Mouse (Mus musculus) heart, embryonic 15.5 days (tissue): ENCODE data around the gene Gk5. TPM values are rescaled to one million over a fixed set of nuclear protein-coding genes. Genes with fewer than 3 reads are reported as not detected.
"Not testable (repeated sequence)": the region's sequence is repeated elsewhere in the genome, so short reads cannot be mapped to it uniquely, and the experiment has no call there.

ENCODE experiments used
- ATAC-seq: fragments of 200-750 bp; cut with Nextera tagmentation; replicated peaks from 2 replicates; pipeline ENCODE4 v1.8.0; 2017; ENCODE audit warnings: low read depth, moderate TSS enrichment; ENCODE audit not compliant: insufficient number of reproducible peaks, insufficient read depth, low FRiP score
- H3K27ac ChIP-seq: fragments of 300-500 bp; sonication (generic); 2 replicates; pipeline ENCODE4 v1.5.1; 2015; ENCODE audit warnings: mild to moderate bottlenecking, inconsistent platforms
- H3K27me3 ChIP-seq: fragments of 300-500 bp; sonication (generic); 2 replicates; pipeline ENCODE4 v1.6.1; 2015; ENCODE audit warnings: inconsistent platforms
- H3K36me3 ChIP-seq: fragments of 300-500 bp; sonication (generic); 2 replicates; pipeline ENCODE4 v1.6.1; 2015; ENCODE audit warnings: mild to moderate bottlenecking, inconsistent platforms
- H3K4me1 ChIP-seq: fragments of 300-500 bp; sonication (generic); replicated peaks from 2 replicates; pipeline ENCODE4 v1.6.1; 2015; ENCODE audit warnings: inconsistent platforms
- H3K4me2 ChIP-seq: fragments of 300-500 bp; sonication (generic); 2 replicates; pipeline ENCODE4 v1.6.1; 2015; ENCODE audit warnings: inconsistent platforms, mild to moderate bottlenecking, moderate library complexity
- H3K4me3 ChIP-seq: fragments of 300-500 bp; sonication (generic); 2 replicates; pipeline ENCODE4 v1.5.1; 2015; ENCODE audit warnings: mild to moderate bottlenecking, inconsistent platforms
- H3K9ac ChIP-seq: fragments of 300-500 bp; sonication (generic); 2 replicates; pipeline ENCODE4 v1.6.1; 2015; ENCODE audit warnings: mild to moderate bottlenecking, inconsistent platforms
- H3K9me3 ChIP-seq: fragments of 300-500 bp; sonication (generic); replicated peaks from 2 replicates; pipeline ENCODE4 v1.6.1; 2016; ENCODE audit warnings: inconsistent platforms
- WGBS: fragments of 180-500 bp; shearing (Covaris S2); methylation state at CpG from one replicate; pipeline ENCODE4 v1.1.7; 2015; ENCODE audit warnings: mixed read lengths; 5-methylcytosine and 5-hydroxymethylcytosine counted together
- polyA plus RNA-seq: library from polyadenylated mRNA; unstranded; fragments of >200 nt; fragmentation: Nextera tagmentation; extraction: Ambion mirVana; gene quantifications from 2 replicates; pipeline ENCODE4 v1.2.1, GENCODE M21; 2015

The Gk5 gene
- polyA plus RNA-seq, 1 experiment from 2014 or later: 2.3 TPM

GRCm38 (mm10) chr9:96144883-96145282 is 25.7 kb downstream of the Gk5 start:
- H3K9ac ChIP-seq: no peak overlapping the region
- no peak overlapping the region for H3K4me3 ChIP-seq
- no peak overlapping the region for H3K4me2 ChIP-seq
- no peaks in the 10 kb centered on the region for H3K4me1 ChIP-seq
- H3K27ac ChIP-seq: no peak overlapping the region
- H3K36me3 ChIP-seq: peaks cover 4% of the 10 kb centered on the region; the same call in 1 of the 2 replicates
- H3K27me3 ChIP-seq: no peaks in the 10 kb centered on the region
- H3K9me3 ChIP-seq: no peaks in the 10 kb centered on the region
- no peak for ATAC-seq

DNA sequence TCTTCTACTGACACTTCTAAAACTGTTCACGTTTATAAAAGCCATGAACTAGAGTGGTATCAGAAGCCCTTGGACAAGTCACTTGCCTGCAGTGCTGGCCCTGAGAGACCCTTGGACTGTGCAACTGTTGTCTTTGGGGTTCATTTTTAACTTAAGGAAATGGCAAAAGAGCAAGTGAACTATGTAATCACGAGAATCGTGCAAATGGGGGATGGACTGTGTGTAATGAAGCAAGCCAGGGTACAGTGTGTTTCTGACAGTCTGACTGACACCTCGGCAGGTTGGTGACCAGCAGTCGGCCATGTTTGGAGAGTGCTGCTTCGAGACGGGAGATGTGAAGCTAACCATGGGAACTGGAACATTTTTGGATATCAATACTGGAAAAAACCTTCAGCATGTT is 33.6 kb downstream of the Gk5 start:
- Histone ChIP-seq H3K4me3 (no peak overlapping the region), H3K4me2 (no peak overlapping the region), H3K36me3 (peaks cover 5% of the 10 kb centered on the region; the same call in 1 of the 2 replicates), H3K4me1 (no peaks in the 10 kb centered on the region), H3K9me3 (no peaks in the 10 kb centered on the region), H3K9ac (no peak overlapping the region), H3K27me3 (no peaks in the 10 kb centered on the region), H3K27ac (no peak overlapping the region)
- 87% methylated on average over 7 of the region's 7 CpGs for WGBS
- no peak for ATAC-seq

DNA sequence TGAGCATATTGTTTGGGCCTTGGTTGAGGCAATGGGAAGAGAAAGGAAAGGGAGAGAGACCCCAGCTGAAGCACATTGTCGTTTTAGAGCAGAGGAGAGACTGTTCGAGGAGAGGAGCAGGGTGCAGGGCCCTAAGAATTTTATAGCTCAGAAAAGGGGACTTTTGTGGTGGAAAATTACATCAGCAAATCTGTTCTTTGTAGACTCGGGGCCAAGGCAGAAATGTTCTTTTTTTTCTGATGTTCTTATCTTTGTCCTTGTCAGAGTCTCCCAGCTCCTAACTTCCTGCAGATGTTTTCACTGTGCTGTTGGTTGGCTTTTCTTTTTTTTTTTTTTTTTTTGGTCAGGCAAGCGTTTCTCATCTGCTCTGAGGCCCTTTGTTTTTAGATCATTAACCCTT is 39.3 kb downstream of the Gk5 start:
- H3K9ac ChIP-seq: no peak overlapping the region
- no peak overlapping the region for H3K4me3 ChIP-seq
- H3K36me3 ChIP-seq: peaks cover 5% of the 10 kb centered on the region; the same call in 1 of the 2 replicates
- H3K9me3 ChIP-seq: no peaks in the 10 kb centered on the region
- H3K27me3 ChIP-seq: no peaks in the 10 kb centered on the region
- H3K27ac ChIP-seq: peak overlapping the region; percentile 72
- WGBS: 21% methylated on average over 4 of the region's 4 CpGs
- H3K4me2 ChIP-seq: no peak overlapping the region
- 0 out of 2 replicates have a peak, but pooled peaks have one; percentile 18 for ATAC-seq
- H3K4me1 ChIP-seq: no peaks in the 10 kb centered on the region

GRCm38 (mm10) chr9:96159047-96159446 is 39.9 kb downstream of the Gk5 start:
- peaks cover 5% of the 10 kb centered on the region; the same call in 1 of the 2 replicates for H3K36me3 ChIP-seq
- 55% methylated on average over 3 of the region's 3 CpGs for WGBS
- H3K27me3 ChIP-seq: no peaks in the 10 kb centered on the region
- peak overlapping the region; percentile 58 for H3K27ac ChIP-seq
- no peak overlapping the region for H3K9ac ChIP-seq
- no peak for ATAC-seq
- no peaks in the 10 kb centered on the region for H3K4me1 ChIP-seq
- H3K4me3 ChIP-seq: no peak overlapping the region
- H3K4me2 ChIP-seq: no peak overlapping the region
- H3K9me3 ChIP-seq: no peaks in the 10 kb centered on the region

- H3K9ac ChIP-seq: no peak overlapping the region
- no peak overlapping the region for H3K4me2 ChIP-seq
- WGBS: 71% methylated on average over 3 of the region's 3 CpGs
- H3K36me3 ChIP-seq: no peaks in the 10 kb centered on the region
- H3K27ac ChIP-seq: no peak overlapping the region
- H3K4me3 ChIP-seq: no peak overlapping the region
- H3K27me3 ChIP-seq: no peaks in the 10 kb centered on the region
- no peaks in the 10 kb centered on the region for H3K9me3 ChIP-seq
- ATAC-seq: no peak
- no peaks in the 10 kb centered on the region for H3K4me1 ChIP-seq
Measured at GRCm38 (mm10) chr9:96160767-96161166, 41.6 kb downstream of the Gk5 start.

DNA sequence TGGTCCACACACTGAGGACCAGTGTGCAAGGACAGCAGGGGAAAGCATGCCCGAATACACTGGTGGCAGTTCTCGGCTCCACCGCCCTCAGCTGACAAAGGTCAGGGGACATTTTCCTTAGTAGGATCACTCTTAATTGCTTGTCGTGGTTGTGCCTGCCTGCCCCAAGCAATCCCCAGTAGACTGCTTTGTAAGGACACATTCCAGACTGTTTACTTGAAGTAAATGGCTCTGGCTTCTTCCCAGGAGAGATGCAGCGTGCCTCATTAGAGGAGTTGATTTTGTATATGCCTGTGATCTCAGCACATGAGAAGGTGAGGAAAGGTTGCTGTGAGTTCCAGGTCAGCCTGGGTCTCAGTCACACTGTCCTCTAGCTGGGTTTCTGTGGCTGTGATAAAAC is 43.3 kb downstream of the Gk5 start:
- no peak overlapping the region for H3K27ac ChIP-seq
- no peaks in the 10 kb centered on the region for H3K27me3 ChIP-seq
- WGBS: 79% methylated on average over 5 of the region's 5 CpGs
- H3K9ac ChIP-seq: no peak overlapping the region
- no peak overlapping the region for H3K4me3 ChIP-seq
- no peaks in the 10 kb centered on the region for H3K4me1 ChIP-seq
- no peak for ATAC-seq
- H3K4me2 ChIP-seq: no peak overlapping the region
- H3K36me3 ChIP-seq: no peaks in the 10 kb centered on the region
- no peaks in the 10 kb centered on the region for H3K9me3 ChIP-seq

DNA sequence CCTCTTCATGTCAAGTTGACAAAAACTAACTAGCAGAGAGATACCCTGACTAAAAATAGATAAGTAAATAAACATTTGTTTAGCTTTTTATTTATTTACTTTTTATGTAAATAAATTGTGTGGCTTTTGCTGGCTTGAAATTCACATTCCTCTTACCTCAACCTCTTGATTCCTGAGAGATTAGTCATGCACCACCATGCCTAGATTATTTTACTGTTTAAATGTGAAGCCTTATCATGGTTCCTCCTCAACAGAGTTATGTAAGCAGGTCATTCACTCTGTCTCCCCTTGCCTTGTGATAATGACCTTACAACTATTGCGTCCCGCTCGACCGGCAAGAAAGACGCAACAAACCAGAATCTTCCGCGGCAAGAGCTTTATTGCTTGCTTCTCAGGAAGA is 44.3 kb downstream of the Gk5 start:
- no peaks in the 10 kb centered on the region for H3K4me1 ChIP-seq
- H3K9me3 ChIP-seq: no peaks in the 10 kb centered on the region
- no peak overlapping the region for H3K4me2 ChIP-seq
- no peak for ATAC-seq
- H3K27ac ChIP-seq: no peak overlapping the region
- no peak overlapping the region for H3K9ac ChIP-seq
- 90% methylated on average over 7 of the region's 7 CpGs for WGBS
- no peak overlapping the region for H3K4me3 ChIP-seq
- H3K27me3 ChIP-seq: no peaks in the 10 kb centered on the region
- no peaks in the 10 kb centered on the region for H3K36me3 ChIP-seq

DNA sequence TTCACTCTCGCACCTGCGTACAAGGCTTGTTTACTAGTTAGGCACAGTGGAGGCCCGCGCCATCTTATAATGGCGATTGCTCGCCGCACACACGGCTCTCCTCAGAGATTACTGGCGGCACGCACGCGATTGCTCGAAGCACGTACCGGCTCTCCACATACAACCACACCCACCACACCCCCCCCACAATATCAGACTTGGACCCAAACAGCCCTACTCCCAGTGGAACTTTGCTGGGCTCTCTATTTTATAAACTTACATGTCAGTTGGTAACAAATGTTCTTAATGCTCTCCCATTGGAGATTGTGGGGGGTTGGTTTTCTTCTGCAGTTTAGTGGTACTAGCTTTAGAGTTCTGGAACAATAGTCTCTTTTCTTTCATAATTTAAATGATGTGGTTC is 44.8 kb downstream of the Gk5 start:
- not testable (repeated sequence) for H3K4me1 ChIP-seq, H3K27me3 ChIP-seq, H3K4me3 ChIP-seq, H3K9ac ChIP-seq, ATAC-seq, H3K9me3 ChIP-seq, H3K27ac ChIP-seq, H3K4me2 ChIP-seq, H3K36me3 ChIP-seq
- WGBS: 95% methylated on average over 15 of the region's 15 CpGs

- no peak for ATAC-seq
- H3K36me3 ChIP-seq: 0 out of 2 replicates have a peak, but pooled peaks cover under 1% of the 10 kb centered on the region
- H3K4me1 ChIP-seq: 0 out of 2 replicates have a peak, but pooled peaks cover 2% of the 10 kb centered on the region
- 41% methylated on average over 5 of the region's 5 CpGs for WGBS
- H3K4me3 ChIP-seq: no peak overlapping the region
- H3K9me3 ChIP-seq: no peaks in the 10 kb centered on the region
- no peak overlapping the region for H3K27ac ChIP-seq
- no peaks in the 10 kb centered on the region for H3K27me3 ChIP-seq
- no peak overlapping the region for H3K4me2 ChIP-seq
- no peak overlapping the region for H3K9ac ChIP-seq
Measured at GRCm38 (mm10) chr9:96167168-96167585, 48.0 kb downstream of the Gk5 start.

- Histone ChIP-seq H3K9ac (no peak overlapping the region), H3K4me1 (0 out of 2 replicates have a peak, but pooled peaks cover 6% of the 10 kb centered on the region), H3K4me2 (no peak overlapping the region), H3K4me3 (no peak overlapping the region), H3K27me3 (no peaks in the 10 kb centered on the region), H3K36me3 (0 out of 2 replicates have a peak, but pooled peaks cover 4% of the 10 kb centered on the region), H3K27ac (no peak overlapping the region), H3K9me3 (no peaks in the 10 kb centered on the region)
- no peak for ATAC-seq
- WGBS: 77% methylated on average over 3 of the region's 3 CpGs
Measured at GRCm38 (mm10) chr9:96170600-96170999, 51.4 kb downstream of the Gk5 start.

- WGBS: 68% methylated on average over 4 of the region's 4 CpGs
- Histone ChIP-seq H3K27ac (no peak overlapping the region), H3K27me3 (no peaks in the 10 kb centered on the region), H3K9me3 (no peaks in the 10 kb centered on the region), H3K36me3 (no peaks in the 10 kb centered on the region), H3K9ac (no peak overlapping the region), H3K4me2 (no peak overlapping the region), H3K4me3 (no peak overlapping the region), H3K4me1 (no peaks in the 10 kb centered on the region)
- no peak for ATAC-seq
Measured at GRCm38 (mm10) chr9:96184909-96185308, 65.7 kb downstream of the Gk5 start.

DNA sequence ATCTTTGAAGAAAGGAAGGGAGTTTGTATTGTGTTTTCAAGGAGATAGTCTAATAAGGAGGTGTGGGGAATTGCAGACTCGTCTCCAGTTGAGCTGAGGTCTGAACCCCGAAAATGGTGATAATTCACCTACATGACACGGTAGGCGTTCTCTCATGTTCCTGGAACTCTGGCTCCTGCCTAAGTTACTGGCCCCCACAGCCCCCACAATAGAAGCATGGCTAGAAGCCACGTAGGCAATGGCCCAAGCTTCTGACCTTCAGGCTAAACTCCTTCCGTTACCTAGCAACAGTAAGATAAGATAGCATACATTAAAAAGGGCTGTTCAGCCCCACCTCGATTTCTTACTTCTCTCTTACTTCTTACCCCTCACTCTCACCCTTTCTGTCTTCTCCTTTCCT is 67.5 kb downstream of the Gk5 start:
- Histone ChIP-seq H3K27me3 (no peaks in the 10 kb centered on the region), H3K4me3 (no peak overlapping the region), H3K9ac (no peak overlapping the region), H3K9me3 (no peaks in the 10 kb centered on the region), H3K4me2 (no peak overlapping the region), H3K36me3 (no peaks in the 10 kb centered on the region), H3K27ac (no peak overlapping the region), H3K4me1 (no peaks in the 10 kb centered on the region)
- ATAC-seq: no peak
- 43% methylated on average over 7 of the region's 7 CpGs for WGBS
